Mouse (Mus musculus): ENCODE measurements around the gene Dlgap1.

DNA sequence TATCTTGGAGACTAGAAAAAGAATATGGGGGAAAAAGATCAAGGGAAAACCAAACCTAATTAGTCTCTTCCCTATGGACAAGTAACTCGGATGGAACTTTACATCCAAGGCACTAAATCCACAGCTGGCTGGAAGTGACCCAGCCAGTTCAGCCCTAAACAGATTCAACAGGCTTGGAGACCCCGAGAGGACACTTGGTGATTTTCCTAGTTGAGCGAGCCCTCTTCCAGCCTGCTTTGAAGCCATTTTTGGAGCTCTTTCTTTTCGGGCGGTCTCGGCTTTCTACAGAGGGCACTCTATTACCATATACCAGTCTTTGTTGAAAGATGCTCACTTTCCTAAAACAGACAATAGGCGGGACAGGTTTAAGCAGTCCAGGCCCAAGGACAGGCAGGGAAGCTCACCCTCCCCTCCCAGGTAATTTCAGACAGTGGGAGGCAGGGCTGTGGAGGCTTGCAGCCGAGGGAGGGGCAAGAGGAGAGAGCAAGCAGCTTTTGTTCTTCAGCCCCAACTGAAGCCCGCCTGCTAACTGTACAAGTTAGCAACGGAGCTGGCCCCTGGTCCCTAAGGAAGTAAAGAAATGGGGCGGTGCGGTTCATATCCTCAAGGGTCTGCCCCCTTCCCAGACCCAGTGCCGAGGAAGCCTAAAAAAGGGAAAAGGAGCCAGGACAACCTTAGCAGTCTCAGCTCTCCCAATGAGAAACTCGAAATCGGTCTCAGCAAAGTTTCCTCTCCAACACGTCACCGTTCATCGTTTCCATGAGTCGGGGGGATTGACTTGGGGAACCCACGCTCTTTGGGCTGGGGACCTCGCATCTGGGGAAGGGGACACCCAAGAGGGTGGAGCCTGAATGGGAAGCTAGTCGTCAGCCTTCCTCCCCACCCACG, 879.9 kb downstream of the Dlgap1 start:
- TF ChIP-seq CTCF (IDR thresholded peaks at IDR 0.05; ENCODE audit: extremely low read depth, insufficient read depth, low read length) (no peak), POLR2A (IDR thresholded peaks at IDR 0.05; ENCODE audit: extremely low read depth, insufficient read depth, low read length) (no peak)
